15 mouse cellular contexts compared by ENCODE assay signal in the genomic region with DNA sequence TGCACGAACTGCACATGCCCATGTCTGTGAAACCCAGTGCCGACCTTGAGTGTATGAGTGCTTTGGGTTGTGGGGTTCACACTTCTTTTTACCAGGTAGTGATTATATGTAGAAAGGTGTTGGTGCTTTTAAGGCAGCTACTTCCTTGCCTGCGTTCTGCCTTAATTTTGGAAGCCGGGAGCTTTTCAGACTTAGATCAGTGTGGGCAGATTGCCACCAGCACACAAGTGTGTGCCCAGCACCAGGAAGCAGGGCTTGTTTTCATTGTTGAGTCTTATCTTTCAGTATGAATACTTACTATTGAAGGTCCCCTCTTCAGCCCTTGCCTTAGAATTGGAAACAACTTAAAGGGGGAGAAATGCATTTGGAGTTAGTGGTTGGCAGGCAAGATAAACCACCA.
"Had no signal": no experiment of that assay in that cellular context is flagged by ENCODE, and none has a peak within 500 bp of the region (broad histone marks: within the 10 kb centered on the region; RNA-seq: fewer than 3 reads in every experiment).

No protein-coding gene starts in this region.

- DNase-seq: kidney, adult 18-20 months; kidney, postnatal 10 days; left cerebral cortex, postnatal 4 days; lung, postnatal 4 days; retina, postnatal 1 day; right cerebral cortex, postnatal 4 days; thymus, postnatal 4 days had no signal

- H3K9ac ChIP-seq: intestine, embryonic 15.5 days; limb, embryonic 15.5 days; liver, embryonic 12.5 days; lung, embryonic 15.5 days; neural tube, embryonic 13.5 days; stomach, embryonic 15.5 days had no signal

- H3K36me3 ChIP-seq: intestine, embryonic 15.5 days; lung, embryonic 15.5 days; stomach, embryonic 15.5 days had no signal

- ATAC-seq: intestine, embryonic 15.5 days; liver, embryonic 12.5 days; midbrain, embryonic 16.5 days had no signal

- H3K27me3 ChIP-seq: intestine, embryonic 15.5 days; limb, embryonic 15.5 days; liver, embryonic 12.5 days; lung, embryonic 15.5 days; neural tube, embryonic 13.5 days; stomach, embryonic 15.5 days had no signal

- H3K9me3 ChIP-seq: intestine, embryonic 15.5 days; limb, embryonic 15.5 days; liver, embryonic 12.5 days; lung, embryonic 15.5 days; midbrain, embryonic 10.5 days; neural tube, embryonic 13.5 days; stomach, embryonic 15.5 days had no signal

- H3K27ac ChIP-seq: intestine, embryonic 15.5 days; limb, embryonic 15.5 days; liver, embryonic 12.5 days; lung, embryonic 15.5 days had no signal

- H3K4me2 ChIP-seq: intestine, embryonic 15.5 days; limb, embryonic 15.5 days; liver, embryonic 12.5 days; lung, embryonic 15.5 days; neural tube, embryonic 13.5 days; stomach, embryonic 15.5 days had no signal

- H3K4me3 ChIP-seq: intestine, embryonic 15.5 days; limb, embryonic 15.5 days; liver, embryonic 12.5 days; lung, embryonic 15.5 days; midbrain, embryonic 10.5 days; neural tube, embryonic 13.5 days; stomach, embryonic 15.5 days had no signal
